Mouse (Mus musculus) embryonic facial prominence, embryonic 14.5 days (tissue): Measurements from ENCODE around the gene Per3. TPM values are rescaled to one million over a fixed set of nuclear protein-coding genes. Genes with fewer than 3 reads are reported as not detected.

Source experiments
- ATAC-seq: fragments of 200-750 bp; cut with Nextera tagmentation; 2 replicates; pipeline ENCODE4 v1.8.0; 2017; ENCODE audit warnings: low read depth, moderate number of reproducible peaks, moderate TSS enrichment
- DNase-seq: peaks from one replicate; pipeline ENCODE4 v3.0.0-alpha.2; 2015; ENCODE audit warnings: low spot score
- H3K27ac ChIP-seq: fragments of 300-500 bp; sonication (generic); replicated peaks from 2 replicates; pipeline ENCODE4 v1.5.1; 2014; ENCODE audit warnings: low read depth, mild to moderate bottlenecking, low read length, moderate library complexity
- H3K27me3 ChIP-seq: fragments of 300-500 bp; sonication (generic); replicated peaks from 2 replicates; pipeline ENCODE4 v1.6.1; 2014; ENCODE audit warnings: low read length; ENCODE audit not compliant: control insufficient read depth, insufficient read depth
- H3K36me3 ChIP-seq: fragments of 300-500 bp; sonication (generic); 2 replicates; pipeline ENCODE4 v1.6.1; 2014; ENCODE audit warnings: low read length, mixed read lengths; ENCODE audit not compliant: control insufficient read depth, insufficient read depth
- H3K4me1 ChIP-seq: fragments of 300-500 bp; sonication (generic); 2 replicates; pipeline ENCODE4 v1.6.1; 2014; ENCODE audit warnings: antibody characterized with exemption, low read length; ENCODE audit not compliant: control insufficient read depth, insufficient read depth
- H3K4me2 ChIP-seq: fragments of 300-500 bp; sonication (generic); 2 replicates; pipeline ENCODE4 v1.6.1; 2014; ENCODE audit warnings: low read depth, mild to moderate bottlenecking, low read length, moderate library complexity, mixed read lengths
- H3K4me3 ChIP-seq: fragments of 300-500 bp; sonication (generic); 2 replicates; pipeline ENCODE4 v1.5.1; 2014; ENCODE audit warnings: low read depth, mild to moderate bottlenecking, low read length
- H3K9ac ChIP-seq: fragments of 300-500 bp; sonication (generic); 2 replicates; pipeline ENCODE4 v1.6.1; 2014; ENCODE audit warnings: low read depth, mild to moderate bottlenecking, low read length, moderate library complexity, mixed read lengths
- H3K9me3 ChIP-seq: fragments of 300-500 bp; sonication (generic); 2 replicates; pipeline ENCODE4 v1.6.1; 2016; ENCODE audit warnings: low read length; ENCODE audit not compliant: control insufficient read depth
- WGBS: fragments of 180-500 bp; shearing (Covaris S2); extraction: QIAGEN DNeasy Blood & Tissue Kit; methylation state at CpG from one replicate; pipeline ENCODE4 v1.1.7; 2014; 5-methylcytosine and 5-hydroxymethylcytosine counted together
- polyA plus RNA-seq: library from polyadenylated mRNA; unstranded; fragments of >200 nt; fragmentation: Nextera tagmentation; extraction: Ambion mirVana; gene quantifications from 2 replicates; pipeline ENCODE4 v1.2.1, GENCODE M21; 2014

Gene Per3
- polyA plus RNA-seq: 6.0 and 6.7 TPM in 2 replicates

DNA sequence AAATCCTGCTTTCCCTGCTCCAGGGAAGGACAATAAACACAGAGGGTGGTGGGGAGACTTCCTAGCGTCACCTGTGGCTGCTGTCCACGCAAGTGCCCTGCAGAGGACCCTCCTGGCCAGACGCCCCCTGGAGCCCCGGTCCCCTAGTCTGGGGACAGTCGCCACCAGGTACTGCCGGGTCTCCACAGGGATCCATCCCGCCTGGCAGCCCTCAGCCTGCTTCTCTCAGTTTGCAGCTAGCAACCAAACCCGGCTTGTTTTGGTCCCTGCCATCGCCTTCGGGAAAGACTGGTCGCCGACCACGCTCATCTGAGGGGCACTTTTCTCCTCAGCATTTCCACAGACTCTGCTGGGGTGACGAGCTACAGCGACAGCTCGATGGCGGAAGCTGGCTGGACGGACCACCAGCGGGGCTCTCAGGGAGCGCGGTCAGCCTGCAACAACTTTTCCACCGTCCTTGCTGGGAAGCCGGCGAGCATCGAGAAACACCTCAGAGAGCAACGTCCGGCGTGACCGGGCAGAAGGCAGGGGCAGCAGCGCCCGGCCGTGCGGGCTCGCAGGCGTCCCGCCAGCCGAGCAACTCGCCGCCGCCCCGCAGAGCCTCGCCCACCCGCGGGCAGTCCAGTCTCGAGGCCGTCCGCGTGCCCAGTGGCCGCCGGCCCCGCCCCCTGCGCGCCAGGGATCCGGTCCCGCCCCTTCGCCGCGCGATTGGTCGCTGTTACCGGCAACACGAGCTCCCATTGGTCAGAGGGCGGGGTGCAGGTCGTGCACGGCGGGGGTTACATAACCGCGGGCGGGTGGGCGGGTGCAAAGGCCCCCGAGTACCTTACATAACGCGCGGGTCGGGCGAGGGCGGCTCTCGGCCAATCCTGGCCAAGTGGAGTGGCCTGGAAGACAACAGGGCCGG lies at the start of gene Per3:
Per3 (minus strand) TSS at position 629 of the 907 bp plus-strand sequence.
- peak within 1 kb of the TSS; percentile 98 for H3K4me2 ChIP-seq
- peak; percentile 98 for ATAC-seq
- under 1% methylated on average over 38 of the region's 79 CpGs for WGBS
- H3K4me1 ChIP-seq: no peaks in the 10 kb centered on the region
- H3K9ac ChIP-seq: peak within 1 kb of the TSS; percentile 70
- H3K9me3 ChIP-seq: no peaks in the 10 kb centered on the region
- no peak within 1 kb of the TSS for H3K27ac ChIP-seq
- H3K27me3 ChIP-seq: no peaks in the 10 kb centered on the region
- peak within 1 kb of the TSS; percentile 62 for H3K4me3 ChIP-seq
- DNase-seq: peak; percentile 97
- H3K36me3 ChIP-seq: peaks cover 17% of the 10 kb centered on the region; the same call in 1 of the 2 replicates

DNA sequence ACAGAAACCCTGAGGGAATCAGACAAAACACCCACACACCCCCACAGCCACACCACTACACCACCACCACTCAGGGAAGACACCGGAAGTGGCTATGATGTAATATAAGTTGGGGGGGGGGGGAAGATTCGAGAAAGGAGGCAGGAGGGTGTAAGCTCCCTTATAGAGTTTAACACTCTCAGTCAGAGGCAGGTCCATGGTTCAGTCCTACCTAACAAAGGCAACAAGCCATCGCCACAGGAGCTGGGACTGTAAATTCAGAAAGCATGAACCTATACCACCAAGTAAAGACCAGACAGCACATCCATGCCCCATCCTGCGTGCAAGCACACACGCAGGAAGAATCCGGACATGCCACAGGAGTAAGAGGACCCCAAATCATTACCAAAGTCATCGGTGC lies 44.8 kb upstream of the Per3 start, which contains the start of gene Gm13090:
Gm13090 (plus strand) TSS at position 301 of the 400 bp plus-strand sequence.
- Histone ChIP-seq H3K9me3 (no peaks in the 10 kb centered on the region), H3K4me2 (no peak within 1 kb of the TSS), H3K27ac (no peak within 1 kb of the TSS), H3K27me3 (no peaks in the 10 kb centered on the region), H3K4me1 (no peaks in the 10 kb centered on the region), H3K36me3 (peaks cover 12% of the 10 kb centered on the region; the same call in 1 of the 2 replicates), H3K9ac (peak within 1 kb of the TSS; percentile 34; the same call in 1 of the 2 replicates), H3K4me3 (no peak within 1 kb of the TSS)
- 89% methylated on average over 7 of the region's 7 CpGs for WGBS
- no peak for ATAC-seq
- no peak for DNase-seq

DNA sequence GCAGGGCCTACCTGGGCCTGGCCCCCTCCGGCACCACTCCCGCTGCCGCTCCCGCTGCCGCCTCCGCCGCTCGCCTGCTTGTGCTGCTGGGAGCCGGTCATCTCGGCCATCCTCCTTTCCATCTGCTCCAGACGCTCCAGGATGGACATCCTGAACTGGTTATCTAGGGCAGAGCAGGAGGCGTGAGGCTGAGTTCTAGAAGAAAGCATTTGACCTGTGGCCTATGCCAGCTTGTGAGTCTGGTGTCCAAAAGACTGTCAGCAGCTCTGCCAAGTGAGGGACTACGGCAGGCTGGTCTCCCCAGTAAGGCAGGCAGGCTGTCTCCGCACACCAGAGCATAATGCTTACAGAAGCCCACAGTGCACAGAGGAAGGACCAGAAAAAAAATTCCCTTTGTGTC lies 44.4 kb upstream of the Per3 start:
- ATAC-seq (no peak), DNase-seq (no peak)
- Histone ChIP-seq H3K9ac (peak overlapping the region; percentile 34; the same call in 1 of the 2 replicates), H3K4me3 (no peak overlapping the region), H3K27ac (no peak overlapping the region), H3K4me2 (no peak overlapping the region), H3K27me3 (no peaks in the 10 kb centered on the region), H3K4me1 (no peaks in the 10 kb centered on the region), H3K36me3 (peaks cover 16% of the 10 kb centered on the region; the same call in 1 of the 2 replicates), H3K9me3 (no peaks in the 10 kb centered on the region)
- WGBS: 84% methylated on average over 14 of the region's 14 CpGs

- no peak for DNase-seq
- WGBS: 97% methylated on average over 1 of the region's 1 CpGs
Measured at GRCm38 (mm10) chr4:151087358-151087757, 42.9 kb upstream of the Per3 start.

GRCm38 (mm10) chr4:151083027-151083426 lies 38.6 kb upstream of the Per3 start:
- no peaks in the 10 kb centered on the region for H3K4me1 ChIP-seq
- no peak overlapping the region for H3K4me2 ChIP-seq
- H3K9ac ChIP-seq: no peak overlapping the region
- no peaks in the 10 kb centered on the region for H3K27me3 ChIP-seq
- H3K36me3 ChIP-seq: peaks cover 46% of the 10 kb centered on the region; the same call in 1 of the 2 replicates
- DNase-seq (no peak), ATAC-seq (no peak)
- H3K4me3 ChIP-seq: no peak overlapping the region
- WGBS: 75% methylated on average over 5 of the region's 5 CpGs
- no peak overlapping the region for H3K27ac ChIP-seq
- H3K9me3 ChIP-seq: no peaks in the 10 kb centered on the region

More at GRCm38 (mm10) chr4:151087358-151087757, 42.9 kb upstream of the Per3 start:
- no peak overlapping the region for H3K4me2 ChIP-seq
- no peaks in the 10 kb centered on the region for H3K9me3 ChIP-seq
- peaks cover 31% of the 10 kb centered on the region; the same call in 1 of the 2 replicates for H3K36me3 ChIP-seq
- no peak for ATAC-seq
- H3K9ac ChIP-seq: no peak overlapping the region
- no peak overlapping the region for H3K27ac ChIP-seq
- no peaks in the 10 kb centered on the region for H3K27me3 ChIP-seq
- no peaks in the 10 kb centered on the region for H3K4me1 ChIP-seq
- no peak overlapping the region for H3K4me3 ChIP-seq

DNA sequence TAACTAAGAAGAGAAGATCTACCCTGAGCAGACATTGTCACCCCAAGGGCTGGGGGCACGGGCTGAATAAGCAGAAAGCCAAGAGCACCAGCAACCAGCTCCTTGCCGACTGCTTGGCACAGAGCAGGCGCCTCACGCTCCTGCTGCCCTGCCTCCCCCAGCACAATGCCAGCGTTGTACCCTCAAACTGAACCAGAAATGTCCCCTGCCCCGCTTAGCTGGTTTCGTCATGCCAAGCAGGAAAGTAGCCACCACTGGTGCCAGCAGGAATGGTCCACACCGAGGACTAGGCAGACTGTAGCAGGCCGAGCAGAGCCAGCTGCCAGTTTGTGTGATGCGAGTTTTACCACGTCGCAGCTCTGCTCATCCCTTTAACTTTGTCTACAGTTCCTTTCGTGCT lies 37.5 kb upstream of the Per3 start:
- H3K36me3 ChIP-seq: peaks cover 55% of the 10 kb centered on the region
- no peaks in the 10 kb centered on the region for H3K4me1 ChIP-seq
- no peaks in the 10 kb centered on the region for H3K9me3 ChIP-seq
- no peak overlapping the region for H3K27ac ChIP-seq
- no peak overlapping the region for H3K9ac ChIP-seq
- WGBS: 92% methylated on average over 13 of the region's 13 CpGs
- H3K4me3 ChIP-seq: no peak overlapping the region
- DNase-seq (no peak), ATAC-seq (no peak)
- no peak overlapping the region for H3K4me2 ChIP-seq
- H3K27me3 ChIP-seq: no peaks in the 10 kb centered on the region

GRCm38 (mm10) chr4:151081355-151081754 lies 36.9 kb upstream of the Per3 start:
- ATAC-seq: no peak
- 78% methylated on average over 2 of the region's 2 CpGs for WGBS
- H3K36me3 ChIP-seq: peaks cover 57% of the 10 kb centered on the region
- H3K27ac ChIP-seq: no peak overlapping the region
- H3K9ac ChIP-seq: no peak overlapping the region
- no peak for DNase-seq
- H3K9me3 ChIP-seq: no peaks in the 10 kb centered on the region
- H3K4me2 ChIP-seq: no peak overlapping the region
- no peak overlapping the region for H3K4me3 ChIP-seq
- H3K27me3 ChIP-seq: no peaks in the 10 kb centered on the region
- no peaks in the 10 kb centered on the region for H3K4me1 ChIP-seq

DNA sequence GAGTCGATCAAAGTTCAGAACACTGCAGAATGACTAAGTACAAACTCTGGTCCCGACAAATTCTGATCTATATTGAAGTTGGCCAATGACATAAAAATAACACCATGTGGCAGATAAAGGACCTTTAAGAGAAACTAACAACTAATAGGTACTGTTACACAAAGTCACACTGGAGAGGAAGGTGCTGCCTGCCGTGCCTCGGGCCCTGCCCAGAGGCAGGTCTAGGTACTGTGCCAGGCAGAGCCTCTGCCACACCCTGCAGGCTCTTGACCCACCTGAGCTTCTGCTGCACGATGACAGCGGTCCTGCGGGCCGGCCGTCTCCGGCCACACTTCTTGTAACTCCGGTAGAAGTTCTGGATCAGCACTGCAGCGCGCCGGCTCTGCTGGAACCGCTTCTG lies 30.4 kb upstream of the Per3 start:
- DNase-seq (no peak), ATAC-seq (no peak)
- peaks cover 47% of the 10 kb centered on the region for H3K36me3 ChIP-seq
- no peak overlapping the region for H3K4me3 ChIP-seq
- H3K4me2 ChIP-seq: no peak overlapping the region
- H3K9ac ChIP-seq: no peak overlapping the region
- no peaks in the 10 kb centered on the region for H3K27me3 ChIP-seq
- 92% methylated on average over 15 of the region's 15 CpGs for WGBS
- H3K9me3 ChIP-seq: no peaks in the 10 kb centered on the region
- no peaks in the 10 kb centered on the region for H3K4me1 ChIP-seq
- no peak overlapping the region for H3K27ac ChIP-seq
